Mouse (Mus musculus) C2C12 (cell line): ENCODE measurements around the gene Socs3. TPM values are rescaled to one million over a fixed set of nuclear protein-coding genes. Genes with fewer than 3 reads are reported as not detected.

Experiments
- H3K27me3 ChIP-seq: one replicate; pipeline ENCODE4 v1.6.1; 2011; ENCODE audit not compliant: control insufficient read depth, insufficient read depth, insufficient read length
- H3K36me3 ChIP-seq: one replicate; pipeline ENCODE4 v1.6.1; 2011; ENCODE audit not compliant: control insufficient read depth, insufficient read depth
- H3K4me3 ChIP-seq: one replicate; pipeline ENCODE4 v1.5.1; 2011; ENCODE audit warnings: mild to moderate bottlenecking, control low read depth; ENCODE audit not compliant: poor library complexity, insufficient read depth, severe bottlenecking
- H3K79me2 ChIP-seq: one replicate; pipeline ENCODE4 v1.6.1; 2011; ENCODE audit not compliant: control insufficient read depth, insufficient read depth
- H3K79me3 ChIP-seq: one replicate; pipeline ENCODE4 v1.6.1; 2011; ENCODE audit warnings: low read depth, control low read depth
- H3ac ChIP-seq: one replicate; pipeline ENCODE3; 2011; ENCODE audit warnings: low read depth; ENCODE audit not compliant: control insufficient read depth, insufficient read length
- CEBPB ChIP-seq: IDR thresholded peaks from one replicate; pipeline ENCODE4 v1.6.1; 2011; ENCODE audit warnings: low read depth, mild to moderate bottlenecking, control low read depth, moderate library complexity
- CTCF ChIP-seq: IDR thresholded peaks from one replicate; pipeline ENCODE4 v1.5.1; 2011; ENCODE audit not compliant: control insufficient read depth, insufficient read depth, insufficient read length
- FOSL1 ChIP-seq: IDR thresholded peaks from one replicate; pipeline ENCODE4 v1.8.0; 2011; ENCODE audit warnings: mild to moderate bottlenecking, low read length; ENCODE audit not compliant: poor library complexity, insufficient read depth, severe bottlenecking
- MAX ChIP-seq: IDR thresholded peaks from one replicate; pipeline ENCODE4 v1.6.1; 2011; ENCODE audit warnings: mild to moderate bottlenecking, control low read depth
- MYOD1 ChIP-seq: IDR thresholded peaks from one replicate; pipeline ENCODE4 v1.6.1; 2011; ENCODE audit warnings: low read depth; ENCODE audit not compliant: control insufficient read depth, insufficient read length
- MYOG ChIP-seq: IDR thresholded peaks from one replicate; pipeline ENCODE4 v1.6.1; 2011; ENCODE audit not compliant: control insufficient read depth, insufficient read length; ENCODE audit errors: extremely low read depth
- USF1 ChIP-seq: IDR thresholded peaks from one replicate; pipeline ENCODE4 v1.6.1; 2011; ENCODE audit warnings: low read depth, mild to moderate bottlenecking, control low read depth, moderate library complexity
- polyA plus RNA-seq: library from polyadenylated mRNA; unstranded; fragments of >200 nt; fragmentation: generic; extraction: Trizol; gene quantifications from one replicate; pipeline ENCODE4 v1.2.1, GENCODE M21; 2012; ENCODE audit warnings: missing spikeins

Socs3 gene
- polyA plus RNA-seq, 1 experiment: 12.5 TPM

- Histone ChIP-seq H3K4me3 (no peak overlapping the region), H3K36me3 (peaks cover 56% of the 10 kb centered on the region), H3ac (no peak overlapping the region), H3K79me3 (peaks cover 71% of the 10 kb centered on the region), H3K79me2 (peaks cover 91% of the 10 kb centered on the region), H3K27me3 (no peaks in the 10 kb centered on the region)
- no peak for TF ChIP-seq MYOD1
These were observed 28.5 kb upstream of the Socs3 start for GRCm38 (mm10) chr11:117998356-117998755.

GRCm38 (mm10) chr11:117997085-117997484 is 27.2 kb upstream of the Socs3 start:
- Histone ChIP-seq H3K36me3 (peaks cover 45% of the 10 kb centered on the region), H3K79me2 (peaks cover 100% of the 10 kb centered on the region)
- TF ChIP-seq MAX: no peak
- TF ChIP-seq CTCF: no peak
- no peak for TF ChIP-seq USF1

GRCm38 (mm10) chr11:117996066-117996465 is 26.2 kb upstream of the Socs3 start:
- TF ChIP-seq MYOG (no peak), MAX (no peak), MYOD1 (no peak)
- H3ac ChIP-seq: no peak overlapping the region
- H3K36me3 ChIP-seq: peaks cover 34% of the 10 kb centered on the region
- peaks cover 100% of the 10 kb centered on the region for H3K79me2 ChIP-seq
- no peaks in the 10 kb centered on the region for H3K27me3 ChIP-seq
- no peak overlapping the region for H3K4me3 ChIP-seq
- H3K79me3 ChIP-seq: peaks cover 85% of the 10 kb centered on the region

More at GRCm38 (mm10) chr11:117997085-117997484, 27.2 kb upstream of the Socs3 start:
- H3ac ChIP-seq: no peak overlapping the region
- no peaks in the 10 kb centered on the region for H3K27me3 ChIP-seq
- H3K79me3 ChIP-seq: peaks cover 83% of the 10 kb centered on the region
- H3K4me3 ChIP-seq: no peak overlapping the region

- peaks cover 87% of the 10 kb centered on the region for H3K79me3 ChIP-seq
- peaks cover 30% of the 10 kb centered on the region for H3K36me3 ChIP-seq
- no peak overlapping the region for H3K4me3 ChIP-seq
- peak overlapping the region; percentile 31 for H3ac ChIP-seq
- no peaks in the 10 kb centered on the region for H3K27me3 ChIP-seq
- H3K79me2 ChIP-seq: peaks cover 100% of the 10 kb centered on the region
- no peak for TF ChIP-seq USF1
- TF ChIP-seq FOSL1: no peak
- no peak for TF ChIP-seq MAX
- no peak for TF ChIP-seq MYOD1
- TF ChIP-seq CTCF: no peak
- no peak for TF ChIP-seq MYOG
- TF ChIP-seq CEBPB: no peak
These were observed 25.8 kb upstream of the Socs3 start for GRCm38 (mm10) chr11:117995661-117996060.

GRCm38 (mm10) chr11:117995255-117995654 is 25.4 kb upstream of the Socs3 start:
- peaks cover 29% of the 10 kb centered on the region for H3K36me3 ChIP-seq
- peaks cover 100% of the 10 kb centered on the region for H3K79me2 ChIP-seq
- TF ChIP-seq MAX (peak; percentile 84), CEBPB (no peak), MYOG (no peak), CTCF (no peak), FOSL1 (no peak), MYOD1 (peak; percentile 58), USF1 (no peak)
- peaks cover 90% of the 10 kb centered on the region for H3K79me3 ChIP-seq
- H3K4me3 ChIP-seq: no peak overlapping the region
- H3ac ChIP-seq: peak overlapping the region; percentile 31
- no peaks in the 10 kb centered on the region for H3K27me3 ChIP-seq

GRCm38 (mm10) chr11:117994250-117995057 is 24.6 kb upstream of the Socs3 start:
- no peak overlapping the region for H3K4me3 ChIP-seq
- H3K79me2 ChIP-seq: peaks cover 99% of the 10 kb centered on the region
- no peak overlapping the region for H3ac ChIP-seq
- peaks cover 25% of the 10 kb centered on the region for H3K36me3 ChIP-seq
- no peaks in the 10 kb centered on the region for H3K27me3 ChIP-seq
- peaks cover 90% of the 10 kb centered on the region for H3K79me3 ChIP-seq
- no peak for TF ChIP-seq CTCF
- no peak for TF ChIP-seq MYOD1
- no peak for TF ChIP-seq FOSL1
- TF ChIP-seq CEBPB: no peak
- no peak for TF ChIP-seq USF1
- TF ChIP-seq MYOG: no peak
- TF ChIP-seq MAX: no peak
